Mouse (Mus musculus): Measurements from ENCODE around the gene Shkbp1. TPM values are rescaled to one million over a fixed set of nuclear protein-coding genes. Genes with fewer than 3 reads are reported as not detected.

Gene Shkbp1
- total RNA-seq, 2 experiments from 2014 or later = 27.9 to 33.2 TPM

- DNase-seq (ENCODE audit: low spot score in 2 of 2) = no peak
Measured at GRCm38 (mm10) chr7:27335011-27335720, 20.7 kb downstream of the Shkbp1 start.

DNA sequence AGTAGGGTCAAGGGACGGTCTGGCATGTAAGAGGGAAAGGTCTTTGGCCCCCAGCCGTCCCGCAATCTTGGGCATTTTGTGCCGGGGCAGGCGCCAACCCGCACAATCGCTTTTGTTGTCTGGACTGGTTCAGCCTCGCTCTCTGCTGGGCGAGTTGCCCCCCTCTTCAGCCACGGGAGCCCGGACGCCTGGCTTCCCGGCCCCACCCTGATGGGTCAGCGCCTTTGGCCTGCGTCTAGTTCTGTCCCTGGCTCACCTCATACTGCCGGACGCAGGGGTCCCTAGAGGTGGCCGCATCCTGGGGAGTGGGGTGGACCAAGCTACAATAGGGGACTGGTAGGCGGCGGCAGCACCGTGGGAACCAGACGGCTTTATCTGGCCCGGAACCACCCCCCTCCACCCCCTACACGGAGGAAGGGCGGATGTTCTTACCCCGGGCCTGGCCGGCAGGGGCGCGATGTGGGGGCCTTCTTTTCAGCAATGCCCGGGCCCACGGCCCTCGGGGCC lies 21.4 kb downstream of the Shkbp1 start:
- DNase-seq (ENCODE audit: low spot score in 2 of 2) = no peak

GRCm38 (mm10) chr7:27333316-27333941 lies 22.4 kb downstream of the Shkbp1 start:
- no peak for DNase-seq (ENCODE audit: low spot score in 2 of 2)

- DNase-seq (ENCODE audit: low spot score in 2 of 2) = peak; percentile 76 to 83
Measured at GRCm38 (mm10) chr7:27332353-27333199, 23.2 kb downstream of the Shkbp1 start.

DNA sequence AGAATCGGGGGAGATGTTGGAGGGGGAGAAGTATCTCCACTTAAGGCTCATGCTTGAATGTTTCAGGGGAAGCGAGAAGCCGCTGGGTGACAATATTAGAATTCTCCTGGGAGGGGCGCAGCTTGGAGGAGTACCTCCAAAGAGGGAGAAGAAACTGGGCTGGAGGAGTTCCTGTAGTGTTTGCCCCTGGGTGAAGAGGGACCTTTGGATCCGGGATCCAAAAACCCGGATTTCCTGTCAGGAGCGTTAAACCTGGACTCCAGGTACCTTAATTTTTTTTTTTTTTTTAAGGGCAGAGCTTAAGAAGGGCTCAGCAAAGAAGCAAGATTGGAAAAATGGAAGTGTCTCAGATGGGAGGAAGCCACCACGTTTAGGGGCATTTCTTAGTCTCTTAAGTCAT lies 24.0 kb downstream of the Shkbp1 start:
- DNase-seq (ENCODE audit: low spot score in 2 of 2) = no peak

DNA sequence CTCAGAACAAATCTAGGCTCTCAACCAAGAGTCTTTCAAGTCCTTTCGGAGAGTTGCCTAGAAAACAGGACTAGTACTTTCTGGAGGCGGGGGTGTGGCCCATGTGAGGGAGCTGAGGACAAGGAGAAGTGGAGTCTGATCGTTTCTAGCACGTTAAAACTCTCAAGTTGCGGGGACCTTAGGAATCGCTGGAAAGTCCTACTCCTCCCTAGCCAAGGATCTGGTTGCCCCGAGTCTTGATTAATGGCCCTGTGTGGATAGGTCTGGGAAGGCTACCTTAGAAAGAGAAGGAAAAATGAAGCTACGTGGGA lies 24.3 kb downstream of the Shkbp1 start:
- peak in 1 of 2 experiments; percentile 47 for DNase-seq (ENCODE audit: low spot score in 2 of 2)

- peak in 1 of 2 experiments; percentile 55 for DNase-seq (ENCODE audit: low spot score in 2 of 2)
Measured at GRCm38 (mm10) chr7:27330709-27331540, 24.9 kb downstream of the Shkbp1 start.

DNA sequence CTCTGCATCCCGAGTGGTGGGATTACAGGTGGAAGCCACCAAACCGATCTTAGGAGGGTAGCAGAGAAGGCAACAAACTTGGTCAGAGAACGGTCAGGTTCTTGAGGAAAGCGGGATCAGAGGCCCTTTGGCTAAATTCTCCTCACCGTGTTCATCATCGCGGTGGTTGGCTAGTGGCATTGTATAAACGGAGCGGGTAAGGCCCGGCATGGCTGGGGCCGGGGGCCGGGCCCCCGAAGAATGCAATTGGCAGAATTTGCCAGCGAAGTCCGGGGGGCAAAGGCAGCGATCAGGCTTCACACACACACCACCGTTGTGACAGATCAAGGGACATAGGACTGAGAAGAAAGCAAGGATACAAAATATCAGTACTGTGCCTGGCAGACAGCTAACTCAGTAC lies 25.8 kb downstream of the Shkbp1 start:
- DNase-seq (ENCODE audit: low spot score in 2 of 2) = no peak

- DNase-seq (ENCODE audit: low spot score in 2 of 2) = peak; percentile 80 to 84
Measured at GRCm38 (mm10) chr7:27329326-27329947, 26.4 kb downstream of the Shkbp1 start.

DNA sequence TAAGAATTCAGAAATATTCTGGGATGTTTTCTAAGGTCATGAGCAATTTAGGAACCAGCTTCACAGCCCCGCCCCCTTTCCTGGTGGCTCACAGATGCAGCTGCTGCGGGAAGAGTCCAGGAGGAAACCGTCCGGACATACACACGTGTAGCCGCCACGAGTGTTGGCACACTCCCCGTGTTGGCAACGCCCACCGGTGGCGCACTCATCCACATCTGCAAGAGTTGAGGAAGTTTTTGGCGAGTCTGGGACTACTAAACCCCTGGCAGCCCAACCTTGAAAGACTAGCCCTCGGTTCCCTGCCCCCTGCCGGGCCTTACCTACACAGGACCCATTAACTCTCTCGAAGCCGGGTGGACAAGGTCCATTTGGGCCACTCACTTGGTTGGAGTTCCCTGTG lies 27.2 kb downstream of the Shkbp1 start:
- no peak for DNase-seq (ENCODE audit: low spot score in 2 of 2)

DNA sequence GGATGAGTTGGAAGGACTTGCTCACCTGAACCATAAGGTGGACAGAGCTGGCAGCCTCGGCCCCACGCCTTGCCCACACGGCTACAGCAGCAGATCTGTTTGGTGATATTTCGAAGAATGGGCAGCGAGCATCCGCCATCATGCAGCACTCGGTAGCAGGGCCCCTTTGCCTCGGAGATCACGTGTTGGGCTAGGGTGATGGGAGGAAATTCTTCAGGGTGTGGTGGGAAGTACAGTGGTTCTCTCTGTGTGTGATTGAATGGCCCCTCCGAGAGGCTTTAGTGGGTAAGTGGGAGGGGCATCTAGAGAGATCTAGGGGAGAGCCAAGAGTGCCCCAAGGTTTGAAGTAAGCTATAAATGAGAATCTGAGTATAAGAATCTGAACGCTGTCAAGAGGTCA lies 27.7 kb downstream of the Shkbp1 start:
- no peak for DNase-seq (ENCODE audit: low spot score in 2 of 2)

DNA sequence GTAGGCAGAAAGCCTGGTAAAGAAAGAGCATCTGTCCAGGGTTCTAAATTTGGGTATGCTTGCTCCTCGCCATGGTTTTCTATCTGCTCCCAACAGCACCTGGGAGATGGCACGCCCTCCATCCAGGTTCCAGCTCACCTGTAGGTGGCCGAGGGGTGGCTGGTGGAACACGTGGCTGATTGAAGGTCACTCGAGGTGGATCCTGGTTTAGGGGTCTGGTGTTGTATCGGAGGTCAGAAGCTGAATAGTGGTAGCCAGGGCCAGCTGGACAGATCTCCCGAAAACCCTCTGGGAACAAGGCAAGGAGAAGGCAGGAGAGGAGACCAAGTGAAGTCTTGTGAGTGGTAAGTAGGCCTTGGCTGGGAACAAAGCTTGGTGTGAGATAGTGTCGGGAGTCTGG lies 28.3 kb downstream of the Shkbp1 start:
- DNase-seq (ENCODE audit: low spot score in 2 of 2) = no peak

- DNase-seq (ENCODE audit: low spot score in 2 of 2) = no peak
Measured at GRCm38 (mm10) chr7:27326101-27326880, 29.5 kb downstream of the Shkbp1 start.

GRCm38 (mm10) chr7:27325697-27326096 lies 30.1 kb downstream of the Shkbp1 start:
- DNase-seq (ENCODE audit: low spot score in 2 of 2) = no peak

DNA sequence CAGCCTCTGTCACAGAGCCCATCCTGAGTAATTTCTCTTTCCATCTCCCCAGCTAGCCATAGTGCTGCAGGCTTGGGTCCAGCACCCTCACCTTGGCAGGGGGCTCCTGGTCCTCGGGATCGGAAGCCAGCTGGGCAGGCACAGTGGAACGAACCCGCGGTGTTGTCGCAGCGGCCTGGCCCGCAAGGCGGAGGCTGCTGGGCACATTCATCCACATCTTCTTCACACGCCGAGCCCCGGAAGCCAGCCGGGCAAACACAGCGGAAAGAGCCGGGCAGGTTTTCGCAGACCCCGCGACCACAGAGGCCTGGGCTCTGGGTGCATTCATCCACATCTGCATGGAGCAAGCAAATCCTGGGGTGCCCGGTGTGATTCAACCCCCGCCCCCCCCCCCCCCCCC lies 30.9 kb downstream of the Shkbp1 start:
- DNase-seq (ENCODE audit: low spot score in 2 of 2) = no peak

DNA sequence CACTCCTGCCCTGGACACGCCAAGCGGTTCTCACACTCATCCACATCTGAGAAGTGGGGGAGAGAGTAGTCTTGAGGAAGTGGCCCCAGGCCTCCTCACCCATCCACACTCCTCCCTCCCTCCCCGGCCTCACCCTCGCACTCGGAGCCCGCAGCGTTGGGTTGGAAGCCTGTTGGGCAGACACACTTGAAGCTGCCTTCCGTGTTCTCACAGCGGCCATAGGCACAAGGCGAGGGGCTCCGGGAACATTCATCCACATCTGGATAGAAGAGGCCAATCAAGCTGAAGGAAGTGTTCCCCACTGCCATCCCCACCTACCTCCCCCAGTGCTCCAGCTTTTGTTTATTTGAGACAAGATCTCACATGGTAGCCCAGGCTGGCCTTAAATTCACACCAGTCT lies 31.7 kb downstream of the Shkbp1 start:
- DNase-seq (ENCODE audit: low spot score in 2 of 2) = no peak

DNA sequence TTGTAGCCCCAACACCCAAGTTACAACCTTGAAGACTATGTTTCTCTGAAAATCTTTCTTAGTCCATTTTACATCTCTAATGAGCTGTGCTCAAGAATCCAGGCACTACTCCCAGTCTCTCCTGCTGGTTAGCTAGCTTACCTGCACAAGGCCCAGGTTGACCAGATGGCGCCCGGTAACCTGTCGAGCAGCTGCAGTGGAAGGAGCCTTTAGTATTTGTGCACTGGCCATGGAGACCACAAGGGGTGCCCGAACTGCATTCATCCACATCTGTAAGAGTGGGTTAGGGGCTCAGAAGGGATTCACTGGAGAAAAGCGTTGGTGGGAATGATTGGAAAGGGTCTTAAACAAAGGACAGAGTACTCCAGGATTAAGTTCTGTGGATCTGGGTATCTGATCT lies 32.8 kb downstream of the Shkbp1 start:
- no peak for DNase-seq (ENCODE audit: low spot score in 2 of 2)

GRCm38 (mm10) chr7:27322291-27322690 lies 33.5 kb downstream of the Shkbp1 start:
- no peak for DNase-seq (ENCODE audit: low spot score in 2 of 2)

DNA sequence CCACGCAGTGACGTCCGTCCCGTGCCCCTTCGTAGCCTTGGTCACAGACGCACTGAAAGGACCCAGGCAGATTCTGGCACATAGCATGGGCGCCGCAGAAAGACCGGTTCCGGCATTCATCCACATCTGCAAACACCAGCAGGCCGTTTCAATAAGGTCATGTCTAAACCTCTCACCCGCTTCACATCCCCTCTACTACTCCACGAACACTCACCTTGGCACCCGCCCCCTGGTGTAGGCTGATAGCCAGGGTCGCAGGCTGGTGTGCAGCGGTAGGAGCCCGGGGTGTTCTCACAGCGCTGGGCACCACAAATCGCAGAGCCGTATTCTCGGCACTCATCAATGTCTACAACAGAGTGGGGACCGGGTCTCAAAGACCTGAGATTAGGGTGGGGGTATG lies 36.4 kb downstream of the Shkbp1 start:
- DNase-seq (ENCODE audit: low spot score in 2 of 2) = no peak

DNA sequence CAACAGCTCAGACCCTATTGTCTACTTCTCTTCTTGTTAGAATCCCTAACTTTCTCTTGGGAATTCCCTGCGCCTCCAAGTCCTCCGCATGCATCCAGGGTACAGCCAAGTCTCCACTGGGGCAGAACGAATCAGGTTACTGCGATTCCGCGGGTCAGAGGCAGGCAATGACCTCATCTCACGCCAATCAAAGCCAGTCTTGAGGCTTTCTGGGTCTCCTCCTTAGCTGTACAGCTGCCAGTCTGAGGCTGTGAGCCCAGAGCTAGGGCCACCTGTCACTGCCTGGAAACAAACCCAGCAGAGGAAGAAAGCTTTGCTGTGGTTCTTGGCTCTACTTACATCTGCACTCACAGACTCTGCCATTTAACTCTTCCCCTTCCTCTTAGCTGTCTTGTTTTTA lies 39.9 kb downstream of the Shkbp1 start:
- no peak for DNase-seq (ENCODE audit: low spot score in 2 of 2)
